Mouse (Mus musculus): Measurements from ENCODE around the gene Mixl1.
A peak's percentile ranks its signal among the peaks of the same experiment; 100 is the strongest.

Mixl1 gene

DNA sequence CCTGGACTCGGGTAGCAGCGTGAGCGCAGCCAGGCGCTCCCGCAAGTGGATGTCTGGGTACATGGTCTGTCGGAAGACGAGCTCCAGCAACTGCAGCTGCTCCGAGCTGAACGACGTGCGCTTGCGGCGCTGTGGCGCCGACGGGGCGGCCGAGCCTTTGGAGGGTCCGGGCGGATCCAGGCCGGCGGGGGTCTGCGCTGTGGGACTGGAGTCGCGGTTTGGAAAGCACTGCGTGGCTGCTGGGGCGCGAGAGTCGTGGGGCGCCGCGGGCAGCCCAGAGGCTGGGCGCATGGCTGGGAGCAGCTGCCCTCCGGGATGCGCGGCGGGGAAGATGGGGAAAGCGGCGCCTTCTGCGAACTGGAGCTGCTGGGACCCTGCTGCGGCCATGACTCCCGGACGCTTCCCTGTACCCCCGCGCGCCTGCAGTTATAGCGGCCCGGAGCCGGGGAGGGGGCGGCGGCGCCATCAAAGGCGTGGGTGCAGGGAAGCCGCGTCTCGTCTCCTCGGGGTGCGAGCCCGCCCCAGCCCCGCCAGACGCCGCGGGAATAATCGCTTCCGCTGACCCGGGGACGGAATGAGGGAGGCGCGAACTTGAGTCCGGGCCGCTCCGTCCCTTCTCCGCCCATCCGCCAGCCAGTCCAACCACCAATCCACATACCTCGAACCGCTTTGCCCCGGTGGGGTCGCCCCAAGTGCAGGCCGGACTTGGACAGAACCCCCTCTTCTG, at the start of gene Mixl1:
Gene Mixl1, minus strand, starts transcription at position 409 of the 727 bp plus-strand sequence.
- no peak for DNase-seq (ENCODE audit: extremely low spot score, low read depth, low spot score)

DNA sequence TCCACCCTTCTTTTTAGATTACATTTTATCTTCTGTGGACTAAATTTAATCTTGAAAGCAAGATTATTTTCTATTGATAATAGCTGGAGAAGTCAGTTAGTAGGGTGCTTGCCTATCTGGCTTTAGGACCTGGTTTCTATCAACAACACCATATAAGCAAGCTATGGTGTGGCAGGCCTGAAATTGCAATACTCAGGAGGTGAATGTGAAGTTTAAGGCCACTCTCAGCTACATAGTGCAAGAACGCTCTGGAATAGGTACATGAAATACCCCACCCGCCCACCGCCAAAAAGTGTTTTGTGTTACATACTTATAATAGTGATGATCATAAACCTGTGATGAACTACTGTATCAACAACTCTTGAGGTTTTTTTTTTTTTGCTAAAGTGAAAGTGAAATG, 32.4 kb upstream of the Mixl1 start:
- DNase-seq (ENCODE audit: extremely low spot score, low read depth, low spot score) = no peak

DNA sequence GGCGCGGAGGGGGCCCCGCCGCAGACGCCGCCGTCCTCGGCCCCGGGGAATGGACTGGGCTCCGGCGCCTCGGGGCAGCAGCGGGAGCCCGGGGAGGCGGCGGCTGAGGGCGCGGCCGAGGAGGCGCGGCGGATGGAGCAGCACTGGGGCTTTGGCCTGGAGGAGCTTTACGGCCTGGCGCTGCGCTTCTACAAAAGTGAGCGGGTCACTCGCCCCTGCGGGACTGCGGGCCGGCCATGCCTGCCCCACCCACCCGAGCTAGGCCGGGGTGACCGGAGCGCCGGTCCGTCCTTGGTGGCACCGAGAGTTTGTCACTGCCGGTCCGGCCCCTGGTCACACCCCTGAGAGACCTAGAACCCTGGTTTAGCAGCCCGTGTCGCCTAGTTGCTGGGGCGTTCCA, 29.3 kb upstream of the Mixl1 start:
- DNase-seq (ENCODE audit: extremely low spot score, low read depth, low spot score) = no peak

DNA sequence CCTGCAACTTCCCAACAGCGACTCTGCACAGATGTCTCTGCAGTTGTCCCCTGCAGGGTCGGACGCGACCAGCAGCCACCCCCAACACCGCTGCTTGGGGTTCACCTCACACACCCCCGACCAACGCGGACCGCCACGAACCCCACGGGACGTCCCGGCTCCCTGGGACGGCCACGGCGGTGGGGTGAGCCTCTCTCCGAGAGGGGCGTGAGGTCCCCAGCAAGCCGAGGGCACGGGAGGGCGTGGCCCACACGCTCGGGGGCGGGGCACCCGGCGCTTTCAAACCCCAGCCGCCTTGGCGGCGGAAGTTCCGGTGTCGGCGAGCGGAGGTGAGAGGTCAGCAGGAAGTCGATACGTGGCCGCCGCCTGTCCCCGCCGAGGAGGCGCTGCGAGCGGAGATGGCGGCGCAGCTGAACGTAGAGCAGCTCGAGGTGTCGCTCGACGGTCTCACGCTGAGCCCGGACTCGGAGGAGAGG, 28.9 kb upstream of the Mixl1 start, which contains the start of gene Acbd3:
Gene Acbd3, plus strand, starts transcription at position 340 of the 476 bp plus-strand sequence.
- peak; percentile 80 for DNase-seq (ENCODE audit: extremely low spot score, low read depth, low spot score)

DNA sequence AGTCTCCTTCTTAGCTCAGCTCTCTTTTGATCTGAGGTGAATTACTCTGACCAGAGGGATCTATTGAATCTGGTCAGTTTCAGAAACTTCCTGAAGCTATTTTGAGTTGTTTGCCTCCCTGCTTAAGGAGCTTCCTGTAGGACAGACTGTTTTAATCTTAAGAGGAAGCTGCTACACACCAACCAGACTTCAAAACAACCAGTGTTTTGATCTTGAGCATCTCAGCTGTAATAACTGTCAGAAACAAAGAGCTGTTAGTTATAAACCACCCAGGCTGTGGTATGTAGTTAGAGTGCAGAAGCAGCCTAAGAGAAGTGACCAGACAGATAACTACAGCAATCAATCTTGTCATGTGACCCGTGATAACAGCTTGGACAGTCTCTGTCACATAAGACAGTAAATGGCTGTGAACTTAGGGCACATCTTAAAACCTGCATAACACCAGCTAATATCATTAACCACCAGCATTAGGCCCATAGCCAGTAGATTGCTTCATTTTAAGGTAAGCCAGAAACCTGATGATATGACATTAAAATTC, 26.9 kb upstream of the Mixl1 start:
- no peak for DNase-seq (ENCODE audit: extremely low spot score, low read depth, low spot score)

DNA sequence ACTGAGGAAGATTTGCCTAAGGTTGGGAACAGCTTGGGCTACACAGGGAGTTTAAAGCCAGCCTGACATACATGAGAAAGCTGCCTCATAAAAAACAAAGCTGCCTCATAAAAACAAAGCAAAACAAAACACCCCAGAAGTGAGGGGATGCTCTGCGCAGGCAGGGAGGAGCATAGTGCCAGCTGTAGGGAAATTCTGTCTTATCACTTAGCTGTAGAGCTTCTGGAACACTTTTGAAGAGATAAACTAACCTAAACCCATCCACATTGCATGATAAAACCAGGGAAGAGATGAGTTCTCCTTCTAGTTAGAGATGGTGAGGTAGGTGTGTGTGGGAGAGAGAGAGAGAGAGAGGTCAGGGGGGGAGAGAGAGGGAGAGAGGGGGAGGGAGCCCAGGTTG, 25.8 kb upstream of the Mixl1 start:
- no peak for DNase-seq (ENCODE audit: extremely low spot score, low read depth, low spot score)

DNA sequence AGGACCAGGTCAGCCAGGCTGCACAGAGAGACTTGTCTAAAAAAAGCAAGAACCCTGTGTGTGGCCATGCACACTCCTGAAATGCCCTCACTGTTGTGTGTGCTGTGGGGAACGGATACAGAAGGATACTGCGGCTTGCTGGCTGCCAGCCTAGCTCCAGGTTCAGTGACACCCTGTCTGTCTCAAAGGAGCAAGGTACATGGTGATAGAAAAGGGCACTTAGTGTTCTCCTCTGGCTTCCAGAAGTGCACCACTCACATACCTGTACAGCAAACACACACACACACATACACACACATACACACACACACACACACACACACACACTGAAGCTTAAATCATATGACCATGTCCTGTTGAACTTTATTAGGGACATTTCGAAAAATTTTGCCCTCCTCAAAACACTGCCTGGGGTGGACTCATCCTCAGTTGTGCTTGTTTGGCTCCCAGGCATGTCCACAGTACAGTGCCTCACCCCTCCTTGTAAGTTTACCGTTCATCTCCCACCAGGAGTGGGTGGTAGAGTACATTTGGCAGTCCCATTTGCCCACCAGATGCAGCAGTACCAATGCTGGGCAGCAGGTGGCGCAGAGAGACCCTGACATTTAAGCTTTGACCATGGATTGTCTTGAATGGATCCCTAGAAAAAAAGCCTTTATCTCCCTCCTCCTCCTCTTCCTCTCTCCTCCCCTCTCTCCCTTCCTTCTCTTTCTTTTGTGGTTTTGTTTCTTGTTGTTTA, 23.3 kb upstream of the Mixl1 start:
- DNase-seq (ENCODE audit: extremely low spot score, low read depth, low spot score) = no peak

DNA sequence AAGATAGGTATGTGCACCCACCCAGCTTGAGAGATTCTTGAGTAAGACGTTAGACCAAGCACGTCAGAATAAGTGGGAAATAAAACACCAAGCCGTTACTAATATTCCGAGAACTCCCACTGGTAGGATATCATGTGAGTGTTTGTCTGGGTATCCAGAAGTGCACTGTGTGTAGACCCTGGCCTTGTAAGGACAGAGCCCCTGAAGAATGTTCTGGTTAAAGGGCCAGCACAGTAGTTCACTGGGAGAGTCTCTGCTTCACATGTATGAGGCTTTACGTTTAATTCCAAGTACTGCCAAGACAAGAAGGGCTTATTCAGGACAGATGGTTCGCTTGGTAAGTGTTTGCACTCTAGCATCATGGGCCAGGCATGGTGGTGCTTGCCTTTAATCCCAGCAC, 22.6 kb upstream of the Mixl1 start:
- DNase-seq (ENCODE audit: extremely low spot score, low read depth, low spot score) = no peak

DNA sequence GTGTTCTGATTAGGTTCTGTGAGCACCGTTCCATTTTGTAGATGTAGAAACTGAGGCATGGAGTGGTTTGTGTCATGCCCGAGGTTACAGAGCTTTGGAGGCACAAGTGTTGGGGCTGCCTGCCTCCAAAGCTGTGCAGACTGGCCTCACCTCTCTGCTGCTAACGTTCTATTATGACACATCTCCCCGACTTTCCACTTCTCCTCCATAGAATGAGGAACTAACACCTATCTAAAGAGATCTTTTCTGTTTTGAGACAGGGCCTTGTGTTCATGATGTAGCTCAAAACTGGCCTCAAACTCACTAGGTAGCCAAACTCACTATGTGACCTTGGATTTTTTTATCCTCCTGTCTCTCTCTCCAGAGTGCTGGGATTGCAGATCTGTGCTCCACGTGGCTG, 21.9 kb upstream of the Mixl1 start:
- DNase-seq (ENCODE audit: extremely low spot score, low read depth, low spot score) = no peak

DNA sequence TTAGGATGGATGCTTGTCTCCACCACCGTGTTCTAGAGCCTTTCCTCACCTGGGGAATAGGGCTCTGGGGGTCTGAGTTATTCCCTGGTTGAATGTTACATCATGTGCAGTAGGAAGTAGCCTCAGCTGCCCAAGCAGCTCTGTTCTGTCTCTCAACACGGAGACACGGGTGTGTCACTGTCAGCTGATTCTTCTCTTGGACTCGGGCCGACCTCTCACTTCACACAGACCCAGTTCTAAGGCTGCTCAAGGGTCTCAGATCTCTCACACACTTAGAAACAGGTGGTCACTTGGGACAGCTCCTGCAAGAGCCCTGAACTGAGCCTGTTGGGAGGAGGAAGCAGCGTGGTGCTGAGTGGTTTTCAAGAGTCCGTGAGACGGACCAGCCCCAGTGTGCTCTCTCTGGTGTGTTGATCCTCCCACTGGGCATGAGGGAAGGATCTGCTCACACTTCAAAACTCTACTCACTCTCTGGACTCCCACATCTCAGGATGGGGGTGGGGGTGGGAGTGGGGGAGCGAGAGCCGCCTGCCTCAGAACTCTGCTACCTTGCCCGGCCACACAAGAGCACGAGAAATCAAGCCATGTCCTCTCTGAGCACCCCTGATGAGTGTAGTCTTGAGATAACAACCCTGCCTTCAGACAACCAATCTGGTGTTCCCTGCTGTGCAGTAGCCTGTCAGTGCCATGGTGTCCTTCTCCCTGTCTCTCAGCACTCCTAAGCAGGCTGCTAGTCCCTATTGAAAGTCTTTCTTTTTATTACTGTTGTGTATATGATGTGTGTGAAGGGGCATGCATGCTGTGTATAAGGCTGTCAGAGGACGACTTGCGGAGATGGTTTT, 12.3 kb upstream of the Mixl1 start:
- DNase-seq (ENCODE audit: extremely low spot score, low read depth, low spot score) = no peak

DNA sequence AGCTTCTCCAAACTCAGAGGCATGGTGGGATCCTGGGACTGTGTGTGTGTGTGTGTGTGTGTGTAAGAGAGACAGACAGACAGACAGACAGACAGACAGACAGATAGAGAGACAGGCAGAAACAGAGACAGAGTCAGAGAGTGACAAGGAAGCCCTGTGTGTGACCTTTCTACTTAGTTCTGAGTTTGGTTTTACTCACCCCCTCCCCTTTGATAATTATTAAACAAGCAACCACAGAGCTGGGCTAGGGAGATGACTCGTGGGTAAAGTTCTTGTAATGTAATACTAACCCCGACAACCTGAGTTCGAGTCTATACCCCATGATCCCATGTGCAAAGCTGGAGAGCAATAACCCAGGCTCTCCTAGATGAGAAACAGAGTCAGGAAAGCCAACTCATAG, 11.0 kb upstream of the Mixl1 start:
- DNase-seq (ENCODE audit: extremely low spot score, low read depth, low spot score) = no peak

DNA sequence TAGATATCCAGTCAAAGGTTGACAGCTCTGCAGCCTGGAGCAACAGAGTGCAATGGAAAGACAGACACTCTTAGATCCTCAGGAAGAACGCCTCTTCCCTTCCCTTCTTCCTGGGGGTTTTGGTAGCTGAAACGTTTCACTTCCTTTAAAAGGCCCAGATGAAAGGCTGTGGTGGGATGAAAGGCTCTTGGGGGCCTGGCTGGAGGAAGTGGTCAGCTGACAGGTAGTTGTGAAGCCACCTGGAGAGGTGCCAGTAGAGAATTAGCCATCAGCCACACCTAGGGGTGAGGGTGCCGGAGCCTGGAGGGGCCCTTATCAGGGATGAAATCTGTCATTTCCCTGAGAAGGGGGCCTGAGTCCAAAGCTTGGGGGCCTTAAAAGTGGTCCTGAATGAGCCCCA, 10.5 kb upstream of the Mixl1 start:
- no peak for DNase-seq (ENCODE audit: extremely low spot score, low read depth, low spot score)

DNA sequence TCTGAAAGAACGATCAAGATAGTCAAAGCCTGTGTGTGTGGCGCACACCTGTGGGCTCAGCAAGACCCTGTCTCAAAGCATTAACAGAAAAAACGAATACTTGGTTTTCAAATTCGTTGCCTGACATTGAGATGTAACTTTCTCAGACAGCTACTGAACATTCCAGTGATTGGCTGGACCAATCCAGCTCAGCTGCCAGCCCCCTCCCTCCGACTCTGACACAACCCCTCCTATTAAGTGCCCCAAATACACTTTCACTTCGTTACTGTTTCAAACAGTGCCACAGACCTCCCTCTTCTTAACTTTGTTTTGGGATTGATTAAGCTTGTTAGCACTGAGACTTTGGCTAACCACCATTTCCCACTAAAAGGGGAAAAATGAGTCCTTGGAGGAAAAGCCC, 6.6 kb upstream of the Mixl1 start:
- no peak for DNase-seq (ENCODE audit: extremely low spot score, low read depth, low spot score)

DNA sequence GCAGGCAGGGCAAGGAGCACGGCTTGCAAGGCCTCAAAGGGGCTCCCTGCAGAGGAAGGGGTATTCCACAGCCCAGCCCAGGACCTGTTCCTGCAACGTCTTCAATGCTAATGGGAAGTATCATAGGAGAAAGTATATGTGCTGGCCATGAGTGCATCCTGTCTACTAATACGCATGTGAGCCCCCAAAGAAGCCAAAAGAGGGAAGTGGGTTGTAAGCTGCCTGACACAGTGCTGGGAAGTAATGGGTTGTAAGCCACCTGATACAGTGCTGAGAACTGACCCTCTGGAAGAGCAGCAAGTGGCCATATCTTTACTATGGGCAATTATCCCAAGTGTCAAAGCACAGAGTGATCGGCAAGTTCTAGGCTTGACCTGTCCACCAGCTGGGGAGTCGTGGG, 1.2 kb upstream of the Mixl1 start:
- DNase-seq (ENCODE audit: extremely low spot score, low read depth, low spot score) = no peak

DNA sequence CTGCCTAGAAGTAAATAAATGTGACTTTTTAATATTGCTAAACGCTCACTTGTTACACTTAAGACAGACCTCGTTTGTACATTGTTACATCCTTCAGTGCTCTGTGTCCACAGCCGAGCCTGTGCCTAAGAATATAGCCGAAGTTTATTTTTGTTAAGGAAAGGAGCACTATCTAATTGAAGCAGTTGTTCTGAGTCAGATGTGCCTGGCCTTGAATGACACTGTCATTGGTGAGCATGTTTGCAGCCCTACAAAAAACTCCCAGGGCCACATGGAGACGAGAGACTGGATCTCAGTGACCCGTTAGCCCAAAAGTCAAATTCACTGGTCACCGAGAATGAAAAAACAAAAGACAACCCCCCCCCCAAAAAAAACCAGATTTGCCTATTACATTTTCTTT, 5.5 kb downstream of the Mixl1 start:
- no peak for DNase-seq (ENCODE audit: extremely low spot score, low read depth, low spot score)

All from hindlimb bud, embryonic 11.5 days (tissue).